Mouse (Mus musculus) left cerebral cortex, postnatal 10 days (tissue): ENCODE measurements at regions not wholly inside any gene's neighbourhood (a gene's known extent, or its start where the extent isn't known, plus 50 kb on each side); places are given as distances from the start of the nearest gene placed in this dataset.

Experiments used
- DNase-seq, 2 experiments: peaks; one replicate each; pipeline ENCODE4 v3.0.0; 2021 to 2022; ENCODE audit warnings: low spot score in 2 of 2, mixed read lengths in 1 of 2; ENCODE audit errors: extremely low spot score in 1 of 2
- intact Hi-C: fragments of 180-260 bp; cut with DNase I; formaldehyde crosslinking; loops from one replicate; pipeline ENCODE4 v1.15.1; 2025

DNA sequence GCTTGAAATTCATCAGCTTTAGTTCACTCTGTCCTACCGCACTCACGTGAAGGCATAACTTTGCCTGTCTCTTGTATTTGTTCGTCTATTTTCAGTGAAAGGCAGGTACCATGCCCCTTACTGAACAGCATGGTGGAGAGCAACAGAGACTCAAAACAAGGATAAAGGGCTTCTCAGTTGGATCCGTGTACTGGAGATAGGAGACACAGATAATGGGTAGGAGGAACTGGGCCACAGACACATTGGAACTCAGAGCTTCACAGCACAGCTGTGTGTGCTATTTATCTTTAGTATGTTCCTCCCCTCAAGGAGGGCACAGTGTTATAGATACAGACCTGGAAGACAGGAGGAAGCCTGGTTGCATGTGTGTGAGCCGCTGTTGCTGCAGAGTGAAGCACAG lies 176.4 kb downstream of the Pten start:
- intact Hi-C loops: no loop called here
- no peak for DNase-seq

GRCm38 (mm10) chr19:32935638-32936037 lies 178.3 kb downstream of the Pten start:
- no peak for DNase-seq
- intact Hi-C loops: no loop called here

DNA sequence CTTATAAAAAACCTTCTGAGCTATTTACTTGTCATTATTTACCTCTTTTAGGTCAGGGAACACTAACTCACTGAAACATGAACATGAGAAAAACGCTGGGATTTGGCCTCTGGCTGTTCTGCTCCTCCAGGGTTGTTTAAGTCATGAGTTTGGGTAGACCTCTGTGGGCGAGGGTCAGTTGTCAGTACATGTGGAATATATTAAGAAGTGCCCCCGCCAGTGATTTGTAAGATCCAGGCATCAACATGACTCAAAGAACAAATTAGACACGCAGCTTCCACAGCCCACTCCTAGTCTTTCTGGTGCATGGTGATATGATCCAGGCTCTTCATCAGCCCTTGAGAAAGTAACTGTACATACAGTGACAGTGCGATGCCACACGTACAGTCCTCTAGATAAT lies 180.3 kb downstream of the Pten start:
- no peak for DNase-seq

GRCm38 (mm10) chr19:32939692-32940091 lies 182.4 kb downstream of the Pten start:
- DNase-seq: no peak
- intact Hi-C loops: no loop called here

More for the DNA sequence above, 180.3 kb downstream of the Pten start:
- intact Hi-C loops: no loop called here

- intact Hi-C loops: no loop called here
- no peak for DNase-seq
These were observed 183.5 kb downstream of the Pten start for GRCm38 (mm10) chr19:32940806-32941205.

DNA sequence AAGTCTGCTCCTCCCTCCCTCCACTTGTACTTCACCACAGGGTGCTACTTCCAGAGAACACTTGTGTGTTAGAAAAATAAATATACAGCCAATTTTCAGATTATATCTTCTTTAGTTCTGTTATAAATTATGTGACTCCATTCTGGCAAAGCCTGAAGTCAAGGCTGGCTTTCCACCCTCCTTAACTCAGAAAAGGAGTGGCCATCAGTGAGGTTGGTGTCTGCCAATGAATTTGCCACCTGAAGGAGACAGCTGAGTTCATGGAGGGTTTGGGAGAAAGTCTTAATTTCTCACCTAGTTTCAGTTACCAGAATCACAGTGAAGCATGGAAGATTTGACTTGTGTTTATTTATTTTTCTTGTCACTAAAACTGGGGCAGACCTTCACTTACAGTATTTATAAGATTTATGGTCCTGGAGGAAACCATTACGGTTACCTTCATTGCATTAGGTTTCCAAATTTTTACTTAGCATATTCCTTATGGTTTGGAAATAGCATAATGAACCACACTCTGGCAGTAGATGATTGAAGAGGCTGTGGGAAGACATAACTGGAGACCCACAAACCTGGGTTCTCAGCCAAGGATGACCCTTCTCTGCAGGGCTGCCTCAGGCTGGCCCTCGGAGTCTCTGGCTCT lies 186.4 kb downstream of the Pten start:
- intact Hi-C loops: no loop called here
- no peak for DNase-seq

GRCm38 (mm10) chr19:32947081-32947855 lies 190.0 kb downstream of the Pten start:
- DNase-seq: peak in 1 of 2 experiments; percentile 31
- intact Hi-C loops: no loop called here

DNA sequence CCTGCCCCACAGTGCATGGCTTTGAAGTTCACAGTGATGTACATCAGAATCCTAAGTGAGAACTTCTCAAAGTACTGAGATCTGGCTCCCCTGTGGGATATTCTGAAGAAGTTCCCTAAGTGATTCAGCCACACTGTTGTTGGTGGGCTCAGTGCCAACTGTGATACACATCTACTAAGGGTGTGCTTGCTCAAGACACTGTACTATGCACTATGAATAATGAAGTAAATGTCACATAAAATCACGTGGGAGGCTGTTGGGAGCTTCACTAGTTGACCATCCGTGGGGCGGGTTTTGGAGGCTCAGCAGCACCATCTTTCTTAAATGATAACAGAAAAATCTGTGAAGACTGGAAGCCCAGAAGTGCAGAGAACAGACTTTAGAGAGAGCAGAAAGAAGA lies 193.0 kb downstream of the Pten start:
- peak in 1 of 2 experiments; percentile 33 for DNase-seq
- intact Hi-C loops: loop anchor here (10.0 kb wide), 1 partner anchor 415 kb away; no protein-coding TSS in a partner anchor

GRCm38 (mm10) chr19:32950794-32951193 lies 193.5 kb downstream of the Pten start:
- DNase-seq: no peak
- intact Hi-C loops: loop anchor here (10.0 kb wide), 1 partner anchor 414 kb away; no protein-coding TSS in a partner anchor

DNA sequence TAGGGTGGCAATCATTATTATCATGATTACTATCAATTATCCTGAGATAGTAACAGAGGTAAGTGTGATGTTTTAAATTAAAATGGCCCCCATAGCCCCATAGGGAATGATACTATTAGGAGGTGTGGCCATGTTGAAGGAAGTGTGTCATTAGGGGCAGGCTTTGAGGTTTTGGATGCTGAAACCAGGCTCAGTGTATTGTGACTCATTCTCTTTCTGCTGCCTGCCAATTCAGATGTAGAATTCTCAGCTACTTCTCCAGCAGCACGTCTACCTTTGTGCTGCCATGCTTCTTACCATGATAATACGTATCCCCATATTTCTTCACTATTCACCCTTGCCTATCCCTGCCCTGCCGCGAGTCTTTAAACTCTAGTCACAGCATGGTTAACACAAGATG lies 195.1 kb downstream of the Pten start:
- intact Hi-C loops: loop anchor here (10.0 kb wide), 1 partner anchor 412 kb away; no protein-coding TSS in a partner anchor

DNA sequence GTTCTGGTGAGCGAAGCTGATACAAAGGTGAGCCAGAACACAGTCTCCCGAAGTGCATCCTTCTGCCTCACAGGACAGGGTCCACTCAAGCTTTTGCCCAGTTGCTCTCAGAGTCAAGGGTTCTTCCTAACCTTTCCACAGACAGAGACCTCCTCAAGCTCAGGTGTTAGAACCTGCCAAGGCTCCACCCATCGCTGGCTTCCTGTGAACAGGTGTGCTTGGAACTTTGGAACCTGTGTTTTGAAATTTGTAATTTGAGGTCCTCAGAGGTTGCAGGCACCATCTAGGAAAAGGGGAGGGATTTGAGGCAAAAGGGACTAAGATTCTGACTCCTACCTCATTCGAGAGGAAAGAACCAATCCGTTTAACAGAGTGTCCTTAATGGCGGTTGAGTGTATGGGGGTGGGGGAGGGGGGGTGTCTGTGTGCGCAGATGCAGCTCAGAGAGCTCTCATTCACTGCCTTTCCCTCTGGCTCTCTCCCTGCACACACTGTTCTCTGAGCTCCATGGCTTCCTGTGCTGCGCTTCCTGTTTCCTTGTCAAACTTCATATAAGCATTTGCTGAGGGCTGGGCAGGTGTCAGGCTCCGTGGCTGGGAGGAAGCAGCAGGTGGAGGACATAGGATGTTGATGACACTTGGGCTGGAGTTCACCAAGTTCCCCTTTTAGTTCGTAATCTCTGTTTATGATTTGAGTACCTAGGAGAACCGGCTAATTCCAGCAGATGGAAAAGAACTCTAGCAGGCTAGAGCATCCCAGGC lies 195.8 kb downstream of the Pten start:
- intact Hi-C loops: loop anchor here (10.0 kb wide), 1 partner anchor 412 kb away; no protein-coding TSS in a partner anchor
- DNase-seq: peak in 1 of 2 experiments; percentile 30

More for the DNA sequence above, 195.1 kb downstream of the Pten start:
- DNase-seq: no peak

DNA sequence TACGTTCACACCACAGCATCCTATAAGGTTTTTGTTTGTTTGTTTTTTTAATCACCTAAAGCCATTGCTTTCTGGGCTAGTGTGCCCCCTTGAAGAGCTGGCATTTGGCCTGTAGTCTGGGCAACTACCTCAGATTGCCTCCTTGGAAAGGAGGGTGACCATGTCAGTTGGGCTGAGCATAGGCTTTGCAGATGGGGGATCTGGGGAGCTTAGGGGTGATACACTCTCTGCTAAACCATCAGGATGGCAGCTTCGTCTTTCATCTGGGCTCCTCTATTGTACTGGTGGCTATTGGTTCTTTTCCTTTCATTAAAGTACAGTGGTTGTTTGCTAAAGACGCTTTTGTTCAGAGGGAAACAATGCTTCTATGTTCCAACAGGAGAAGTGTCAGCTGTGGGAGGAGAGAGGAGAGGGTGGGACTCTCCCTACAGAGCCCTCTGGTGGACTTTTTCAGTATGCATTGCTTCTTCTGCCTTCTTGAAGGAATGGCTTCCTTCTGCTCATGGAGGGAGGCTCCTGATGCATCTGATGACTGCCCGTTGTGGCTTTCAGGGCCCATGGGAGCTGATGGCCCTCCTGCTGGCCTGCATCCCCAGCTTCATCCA lies 196.8 kb downstream of the Pten start:
- DNase-seq: peak in 1 of 2 experiments; percentile 53
- intact Hi-C loops: loop anchor here (10.0 kb wide), 1 partner anchor 411 kb away; no protein-coding TSS in a partner anchor

DNA sequence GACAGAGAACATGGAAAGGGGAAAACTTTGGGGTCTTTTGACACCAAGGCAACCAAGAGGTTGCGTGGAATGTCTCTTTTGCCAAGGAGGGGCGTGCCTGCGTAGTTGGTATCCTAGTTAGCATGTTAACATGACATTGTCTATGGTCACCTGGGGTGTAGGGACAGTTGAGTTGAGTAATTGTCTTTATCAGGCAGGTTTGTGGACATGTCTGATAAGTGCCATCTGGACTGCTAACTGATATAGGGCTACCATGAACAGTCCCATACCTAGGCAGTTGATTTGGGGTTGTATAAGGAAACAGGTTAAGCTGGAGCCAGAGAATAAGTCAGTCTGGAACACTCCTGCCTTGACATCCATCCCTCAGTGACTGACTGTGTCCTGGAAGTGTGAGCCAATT lies 197.6 kb downstream of the Pten start:
- no peak for DNase-seq
- intact Hi-C loops: loop anchor here (5.0 to 10.0 kb wide), 2 partner anchors 198 to 410 kb away; partner anchors contain the start of gene Pten

GRCm38 (mm10) chr19:32956143-32956915 lies 199.0 kb downstream of the Pten start:
- intact Hi-C loops: loop anchor here (5.0 to 10.0 kb wide), 2 partner anchors 199 to 408 kb away; partner anchors contain the start of gene Pten
- DNase-seq: no peak

GRCm38 (mm10) chr19:32956916-32957558 lies 199.7 kb downstream of the Pten start:
- DNase-seq: no peak
- intact Hi-C loops: loop anchor here (5.0 to 10.0 kb wide), 2 partner anchors 200 to 408 kb away; partner anchors contain the start of gene Pten

DNA sequence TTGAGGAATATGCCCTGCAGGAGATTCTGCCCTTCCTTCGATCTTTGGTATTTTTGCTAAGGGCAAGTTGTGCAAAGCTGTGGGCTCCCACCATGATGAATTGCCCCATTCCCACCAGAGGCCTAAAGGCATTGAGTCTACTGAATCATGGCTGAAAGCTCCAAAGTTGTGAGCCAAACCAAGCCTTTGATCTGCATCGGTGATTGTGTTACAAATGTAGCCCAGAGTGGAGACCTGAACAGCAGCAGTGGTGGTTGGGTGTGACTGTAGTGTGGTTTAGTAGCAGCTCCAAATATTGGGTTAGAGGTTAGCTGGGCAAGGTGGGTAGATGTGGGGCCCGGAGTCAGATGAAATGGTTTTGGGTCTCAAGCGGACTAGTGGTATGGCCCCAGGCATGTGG lies 201.0 kb downstream of the Pten start:
- intact Hi-C loops: loop anchor here (5.0 to 10.0 kb wide), 2 partner anchors 201 to 407 kb away; partner anchors contain the start of gene Pten
- DNase-seq: no peak

DNA sequence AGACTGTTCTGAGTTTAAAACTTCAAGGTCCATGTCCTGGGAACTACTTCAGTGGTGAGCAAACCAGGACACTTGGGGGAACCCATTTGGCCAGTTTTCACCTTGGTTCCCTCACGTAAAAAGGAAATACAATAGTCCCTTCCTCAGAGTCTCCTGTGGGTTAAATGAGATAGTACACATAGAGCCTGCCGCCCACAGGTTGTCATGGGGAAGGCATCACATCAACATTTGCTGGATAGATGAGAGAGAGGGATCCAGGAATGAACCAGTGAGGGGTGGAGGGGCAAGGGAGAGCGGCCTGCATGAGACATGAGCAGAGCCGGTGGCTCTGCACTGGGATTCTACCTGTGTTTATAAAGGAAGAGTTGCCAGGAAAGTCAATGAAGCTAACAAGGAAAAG lies 201.5 kb downstream of the Pten start:
- intact Hi-C loops: loop anchor here (5.0 to 10.0 kb wide), 2 partner anchors 201 to 406 kb away; partner anchors contain the start of gene Pten
- DNase-seq: no peak
